Mouse (Mus musculus) testis, adult 2 months (tissue): ENCODE results near the gene Pdgfa.

Source experiments
- CTCF ChIP-seq: fragments of 200-500 bp; IDR thresholded peaks from 2 replicates; pipeline ENCODE4 v1.5.1; 2012; ENCODE audit warnings: low read depth, mild to moderate bottlenecking, inconsistent platforms, low read length, moderate library complexity; ENCODE audit not compliant: control insufficient read depth, insufficient read depth, insufficient replicate concordance
- POLR2A ChIP-seq: fragments of 200-500 bp; IDR thresholded peaks from 2 replicates; pipeline ENCODE4 v1.6.1; 2012; ENCODE audit warnings: low read depth, mild to moderate bottlenecking, inconsistent platforms, low read length, moderate library complexity; ENCODE audit not compliant: control insufficient read depth

- TF ChIP-seq CTCF (no peak), POLR2A (no peak)
These were observed 40.7 kb downstream of the Pdgfa start for GRCm38 (mm10) chr5:138956427-138956833.
